Mouse (Mus musculus): Measurements from ENCODE around the gene Gm28230.

GRCm38 (mm10) chr2:74762522-74763244 lies 36.2 kb downstream of the Gm28230 start, which contains the start of gene Hoxd1:
- TF ChIP-seq CTCF (IDR thresholded peaks at IDR 0.05 in 2 of 3, conservative IDR thresholded peaks at IDR 0.05 in 1 of 3; ENCODE audit: control insufficient read depth in 1 of 3, insufficient read depth in 1 of 3, low read depth in 2 of 3, low read length in 3 of 3, poor library complexity in 1 of 3, severe bottlenecking in 1 of 3): no peak
- TF ChIP-seq BHLHE40 (IDR thresholded peaks at IDR 0.05; ENCODE audit: borderline replicate concordance, low read depth, low read length): no peak
- no peak for TF ChIP-seq POLR2A (IDR thresholded peaks at IDR 0.05; ENCODE audit: control insufficient read depth in 1 of 2, insufficient read depth in 1 of 2, low read depth in 1 of 2, low read length in 2 of 2, poor library complexity in 1 of 2)
- no peak for TF ChIP-seq E2F4 (IDR thresholded peaks at IDR 0.05; ENCODE audit: borderline replicate concordance, low read depth, low read length)
- no peak for TF ChIP-seq MXI1 (IDR thresholded peaks at IDR 0.05; ENCODE audit: low read depth, low read length)
- no peak for TF ChIP-seq USF2 (IDR thresholded peaks at IDR 0.05; ENCODE audit: borderline replicate concordance in 1 of 2, insufficient read depth in 1 of 2, low read depth in 1 of 2, low read length in 2 of 2)
- no peak for TF ChIP-seq ZNF384 (IDR thresholded peaks at IDR 0.05; ENCODE audit: low read depth, low read length)
- TF ChIP-seq TAL1 (IDR thresholded peaks at IDR 0.05; ENCODE audit: low read length): no peak
- TF ChIP-seq MYB (IDR thresholded peaks at IDR 0.05; ENCODE audit: low read depth, low read length): no peak
- TF ChIP-seq USF1 (IDR thresholded peaks at IDR 0.05; ENCODE audit: low read depth, low read length): no peak
